Mouse (Mus musculus) retina, adult 2 months (tissue): ENCODE measurements around the gene Pgam2.
"Not testable (repeated sequence)": the region's sequence is repeated elsewhere in the genome, so short reads cannot be mapped to it uniquely, and the experiment has no call there.

Source experiments
- DNase-seq: peaks from one replicate; pipeline ENCODE4 v3.0.0-alpha.2; 2012; ENCODE audit warnings: low read depth, low spot score

The Pgam2 gene

GRCm38 (mm10) chr11:5803551-5803981, at the start of gene Pgam2:
Gene Pgam2 (minus strand): TSS chr11:5803733.
- no peak for DNase-seq

- no peak for DNase-seq
Measured at GRCm38 (mm10) chr11:5852314-5852713, 48.8 kb upstream of the Pgam2 start.

DNA sequence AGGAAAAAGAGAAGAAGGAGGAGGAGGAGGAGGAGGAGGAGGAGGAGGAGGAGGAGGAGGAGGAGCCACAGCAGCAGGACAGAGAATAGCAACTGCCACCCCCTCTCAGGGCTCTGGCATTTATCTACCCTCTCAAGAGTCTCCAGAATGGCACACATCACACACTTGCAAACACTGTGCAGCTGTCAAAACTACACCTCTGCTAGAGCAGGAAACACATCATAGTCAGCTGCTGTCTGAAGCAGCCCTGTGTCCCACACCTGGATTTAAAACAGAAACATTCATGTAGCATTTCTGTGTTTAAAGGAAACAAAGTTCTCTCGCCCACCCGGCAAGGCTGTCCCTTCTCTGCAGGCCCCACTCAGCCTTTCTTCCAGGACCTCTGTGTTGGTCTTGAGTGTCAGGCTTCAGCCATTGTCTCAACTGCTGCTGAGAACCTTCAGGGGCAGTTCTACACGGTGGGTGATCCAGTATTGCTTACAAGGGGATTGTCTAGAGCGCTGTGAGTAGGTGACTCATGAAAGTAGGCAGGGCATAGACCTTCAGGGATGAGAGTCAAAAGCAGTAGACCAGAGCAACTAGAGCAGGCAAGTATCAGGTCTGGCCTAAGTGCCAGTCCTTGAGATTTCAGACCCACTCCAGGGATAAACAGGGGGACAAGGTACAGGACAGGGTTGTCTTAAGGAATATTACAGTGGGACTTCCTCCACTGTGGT, 47.6 kb upstream of the Pgam2 start:
- no peak for DNase-seq

DNA sequence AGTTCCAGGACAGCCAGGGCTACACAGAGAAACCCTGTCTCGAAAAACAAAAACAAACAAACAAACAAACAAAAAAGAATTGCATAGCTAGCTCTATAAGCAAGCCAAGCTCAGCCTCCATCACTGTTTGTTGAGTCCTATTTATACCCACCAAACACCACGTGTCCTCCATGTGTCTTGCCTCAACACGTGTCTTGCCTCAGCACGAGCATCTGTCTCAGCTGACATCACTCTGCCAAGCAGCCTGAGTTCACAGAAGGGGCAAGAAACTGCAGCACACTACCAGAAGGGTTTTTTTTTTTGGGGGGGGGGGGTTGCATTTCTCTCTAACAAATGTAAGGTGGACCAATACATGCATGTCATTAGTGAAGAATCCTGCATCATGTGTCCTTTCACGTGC, 46.9 kb upstream of the Pgam2 start:
- no peak for DNase-seq

- no peak for DNase-seq
Measured at GRCm38 (mm10) chr11:5849316-5849715, 45.8 kb upstream of the Pgam2 start.

DNA sequence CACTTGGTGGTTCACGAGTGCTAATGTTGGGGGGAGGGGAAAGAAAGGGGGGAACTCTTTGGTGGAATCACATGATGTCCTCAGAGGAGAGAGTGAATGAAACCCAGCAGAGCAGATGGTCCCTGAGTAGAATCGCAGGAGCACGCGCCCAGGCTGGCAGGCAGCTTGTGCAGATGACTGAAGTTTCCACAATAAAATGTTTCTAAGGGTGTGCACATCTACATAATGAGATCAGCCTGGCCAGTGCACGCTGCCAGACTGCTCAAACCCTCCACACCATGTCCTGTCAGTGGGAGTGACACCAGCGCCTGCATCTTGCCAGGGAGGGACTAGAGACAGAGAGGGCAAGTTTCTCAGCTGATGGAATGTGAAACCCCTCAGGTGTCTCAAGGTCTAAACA, 45.2 kb upstream of the Pgam2 start:
- no peak for DNase-seq

DNA sequence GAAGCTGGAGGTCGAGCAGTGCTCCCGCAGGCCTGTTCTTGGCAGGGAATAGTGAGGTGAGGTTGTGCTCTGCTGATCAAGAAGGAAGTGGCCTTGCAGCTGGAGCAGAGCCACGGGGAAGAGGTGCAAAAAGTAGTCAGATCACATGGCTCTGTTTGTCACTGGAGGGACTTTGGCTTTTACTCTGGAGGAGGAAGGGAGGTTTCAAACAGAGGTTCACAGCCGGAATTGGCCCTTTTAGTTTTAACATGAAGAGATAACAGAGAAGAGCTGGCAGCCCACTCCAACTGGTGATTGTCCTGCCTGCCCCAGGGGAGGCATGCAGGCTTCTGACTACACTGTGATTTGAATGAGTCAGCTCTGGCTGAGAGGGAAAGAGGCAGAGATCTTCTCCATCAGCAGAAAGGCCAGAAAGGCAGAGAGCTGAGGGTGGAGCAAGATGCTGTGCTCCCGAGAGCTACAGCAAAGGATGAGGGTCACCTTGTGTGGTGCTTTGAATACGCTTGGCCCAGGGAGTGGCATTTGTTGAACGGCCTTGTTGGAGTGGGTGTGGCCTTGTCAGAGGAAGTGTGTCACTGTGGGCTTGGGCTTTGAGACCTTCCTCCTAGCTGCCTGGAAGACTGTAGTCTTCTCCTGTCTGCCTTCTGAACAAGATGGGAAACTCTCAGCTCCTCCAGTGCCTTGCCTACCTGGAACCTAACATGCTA, 43.3 kb upstream of the Pgam2 start:
- DNase-seq: no peak

GRCm38 (mm10) chr11:5843131-5843530, 39.6 kb upstream of the Pgam2 start:
- DNase-seq: no peak

- DNase-seq: no peak
Measured at GRCm38 (mm10) chr11:5841751-5842150, 38.2 kb upstream of the Pgam2 start.

DNA sequence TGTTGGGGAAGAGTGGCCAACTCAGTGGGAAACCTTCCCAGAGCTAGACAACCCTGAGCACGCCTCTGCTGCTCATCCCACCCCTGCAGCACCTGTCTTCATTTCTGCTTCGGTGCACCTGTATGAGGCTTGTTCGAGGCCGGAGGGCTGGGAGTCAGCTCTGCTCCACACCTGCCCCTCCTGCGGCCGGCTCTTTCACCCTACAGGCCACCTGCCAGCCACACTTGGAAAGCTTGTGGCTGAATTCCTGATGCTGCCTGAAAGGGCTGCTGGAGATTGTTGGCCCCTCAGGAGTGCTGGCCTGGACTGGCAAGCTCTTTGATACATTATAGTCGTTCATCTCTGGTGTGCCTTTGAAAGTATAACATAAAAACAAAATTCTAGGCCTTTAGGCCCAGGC, 36.8 kb upstream of the Pgam2 start:
- DNase-seq: no peak

DNA sequence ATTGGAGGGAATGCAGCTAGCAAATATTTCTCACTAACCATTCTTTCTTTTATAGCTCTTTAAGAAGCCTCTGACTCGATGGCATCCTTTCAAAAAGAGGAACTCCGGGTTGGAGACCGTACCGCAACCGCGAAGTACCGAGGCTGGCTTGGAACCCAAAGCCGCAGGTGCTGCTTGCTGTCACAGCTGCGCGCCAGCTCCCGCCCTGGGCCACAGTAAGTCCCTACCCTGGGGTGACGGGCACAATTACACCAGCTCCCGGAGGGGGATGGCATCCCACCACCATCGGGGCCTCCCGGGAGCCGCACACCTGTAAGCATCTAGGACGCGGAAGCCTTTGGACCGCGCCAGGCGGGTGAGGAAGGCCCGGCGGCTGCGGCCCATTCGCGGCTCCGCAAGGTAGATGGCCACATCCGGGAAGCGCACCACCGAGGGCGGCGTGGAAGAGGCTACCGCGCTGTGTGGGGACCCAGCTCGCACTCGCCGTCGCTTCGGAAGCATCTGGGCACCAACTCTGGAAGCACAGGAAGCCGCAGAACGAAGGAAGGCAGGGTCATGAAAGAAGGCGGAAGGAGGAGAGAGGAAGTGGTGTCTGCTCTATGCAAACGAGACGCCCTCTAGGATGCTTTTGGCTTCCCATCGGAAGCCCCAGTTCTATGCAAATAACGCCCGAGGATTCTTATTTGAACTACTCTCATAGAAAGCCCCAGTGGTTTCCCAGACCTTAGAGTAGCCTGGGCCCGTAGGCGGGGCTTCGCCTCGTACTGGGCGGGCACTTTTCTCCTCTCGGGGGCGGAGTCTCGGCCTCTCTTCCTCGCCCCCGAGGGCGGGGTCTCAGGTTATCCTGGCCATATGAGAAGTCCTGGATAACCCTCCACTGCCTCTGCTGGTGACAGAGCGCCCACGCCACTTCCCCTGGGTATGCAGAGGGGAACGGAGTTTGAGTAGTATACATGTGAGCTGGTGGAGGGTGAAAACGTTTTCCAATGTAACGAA, 34.0 kb upstream of the Pgam2 start, which contains the start of gene Polm:
Gene Polm, minus strand, starts transcription at position 766 of the 996 bp plus-strand sequence.
- peak; percentile 80 for DNase-seq

DNA sequence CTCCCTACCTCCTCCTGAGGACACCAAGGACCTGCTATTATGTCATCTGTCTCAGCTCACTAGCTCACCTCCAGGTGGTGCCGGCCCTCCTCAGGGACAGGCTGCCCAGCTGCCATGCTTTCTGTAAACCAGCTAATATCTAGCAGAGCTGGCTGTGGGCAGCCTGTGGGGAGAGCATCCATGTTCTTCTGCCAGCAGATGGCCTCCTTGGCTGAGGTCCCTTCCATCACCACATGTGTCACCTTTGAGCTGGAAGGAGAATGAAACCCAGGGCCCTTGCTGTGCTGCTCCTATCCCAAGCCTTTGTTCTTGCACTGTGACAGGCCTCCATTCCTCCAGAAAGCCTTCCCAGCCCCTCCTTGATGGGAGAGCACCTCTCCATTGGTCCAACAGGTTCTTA, 32.6 kb upstream of the Pgam2 start:
- DNase-seq: no peak

DNA sequence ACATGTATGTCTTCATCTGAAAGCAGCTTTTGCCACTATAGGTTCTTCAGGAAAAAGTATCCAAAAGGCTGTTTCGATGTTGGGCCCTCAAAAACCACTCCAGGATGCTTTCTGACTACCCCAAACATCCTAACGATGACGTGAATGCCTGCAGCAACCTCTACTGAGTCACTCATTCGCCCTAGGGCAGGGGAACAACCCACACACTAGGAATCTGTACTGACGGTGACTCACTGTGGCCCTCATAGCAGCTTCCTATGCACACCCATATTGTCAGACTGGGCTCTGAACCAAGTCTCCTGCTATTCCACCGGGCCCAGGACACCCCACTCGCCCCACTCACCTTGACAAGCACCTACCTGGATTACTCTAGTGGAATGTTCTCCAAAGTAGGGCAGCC, 31.5 kb upstream of the Pgam2 start:
- no peak for DNase-seq

DNA sequence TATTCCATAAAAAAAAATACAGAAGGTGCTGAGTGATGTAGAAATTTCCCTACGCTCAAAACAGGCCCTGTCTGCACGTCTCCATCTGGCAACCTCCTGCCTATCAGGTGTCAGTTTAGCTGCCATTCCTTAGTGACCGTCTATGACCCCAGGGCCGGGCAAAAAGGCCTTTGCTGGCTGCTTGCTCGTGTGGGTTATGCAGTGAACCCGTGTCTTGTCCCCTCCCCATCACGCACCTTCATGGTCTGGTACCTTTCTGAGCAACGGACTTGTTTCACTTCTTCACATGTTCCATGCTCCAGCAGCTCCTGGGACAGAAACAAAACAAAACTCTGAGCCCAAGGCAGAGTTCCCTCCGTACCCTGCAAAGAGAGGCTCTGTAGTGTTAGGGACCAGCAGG, 31.0 kb upstream of the Pgam2 start:
- DNase-seq: no peak

DNA sequence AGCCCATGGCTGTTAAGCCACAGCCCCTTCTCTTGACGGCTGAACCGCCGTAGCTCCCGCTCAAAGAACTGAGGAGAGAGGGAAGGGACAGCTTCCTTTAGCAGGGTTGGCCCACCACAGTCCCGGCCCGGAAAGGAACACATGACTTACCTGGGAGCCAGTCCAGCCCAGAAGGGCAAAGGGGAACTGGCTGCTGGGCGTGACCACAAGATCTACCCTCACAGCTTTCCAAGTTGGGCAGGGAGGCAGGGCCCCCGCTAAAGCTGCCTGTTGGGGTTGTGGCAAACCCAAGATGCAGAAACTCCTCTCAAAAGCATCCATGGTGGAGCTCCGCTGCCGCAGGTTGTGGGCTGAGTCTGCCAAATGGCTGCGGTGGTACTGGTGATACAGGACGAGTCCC, 25.8 kb upstream of the Pgam2 start:
- no peak for DNase-seq

- DNase-seq: no peak
Measured at GRCm38 (mm10) chr11:5828509-5829191, 25.1 kb upstream of the Pgam2 start.

GRCm38 (mm10) chr11:5827931-5828330, 24.4 kb upstream of the Pgam2 start:
- DNase-seq: no peak

DNA sequence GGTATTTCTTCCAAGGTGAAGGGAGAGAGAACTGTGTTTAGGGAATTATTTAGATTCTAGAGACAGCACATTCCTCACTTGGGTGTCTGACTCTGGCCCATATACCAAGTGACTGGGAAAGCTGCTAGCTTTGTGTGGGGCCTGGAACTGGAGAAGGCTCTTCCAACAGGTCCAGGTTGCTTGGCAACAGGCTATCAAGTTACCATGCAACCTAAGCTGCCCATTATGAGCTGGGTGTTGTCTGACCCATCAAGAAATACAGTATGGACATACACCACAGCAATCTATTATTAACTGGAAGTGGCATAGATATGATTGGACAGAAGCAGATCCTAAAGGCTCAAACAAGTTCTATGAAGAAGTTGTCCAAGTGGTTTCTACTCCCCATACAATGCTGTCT, 21.9 kb upstream of the Pgam2 start:
- no peak for DNase-seq

- DNase-seq: no peak
Measured at GRCm38 (mm10) chr11:5819223-5819622, 15.7 kb upstream of the Pgam2 start.

DNA sequence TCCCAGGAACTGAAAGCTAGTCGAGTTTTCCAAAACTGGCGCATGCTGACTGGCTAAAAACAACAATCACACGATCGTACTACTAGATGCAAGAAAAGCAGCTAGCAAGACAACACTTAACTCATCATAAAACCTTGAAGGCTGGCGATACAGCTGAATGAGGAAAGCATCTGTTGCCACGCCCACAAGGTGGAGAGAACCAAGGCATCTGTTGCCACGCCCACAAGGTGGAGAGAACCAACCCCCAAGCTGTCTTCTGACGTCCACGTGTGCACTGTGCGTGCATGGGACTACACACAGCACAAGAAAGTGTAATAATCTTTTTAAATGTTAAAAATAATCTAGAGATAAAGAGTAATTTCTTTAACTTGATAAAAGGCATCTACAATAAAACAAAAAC, 9.8 kb upstream of the Pgam2 start:
- no peak for DNase-seq

- not testable (repeated sequence) for DNase-seq
Measured at GRCm38 (mm10) chr11:5809487-5809886, 6.0 kb upstream of the Pgam2 start.
